Mouse (Mus musculus) left cerebral cortex, postnatal 25 days (tissue): Measurements from ENCODE around the gene E130114P18Rik. TPM values are rescaled to one million over a fixed set of nuclear protein-coding genes. Genes with fewer than 3 reads are reported as not detected.

ENCODE experiments used
- DNase-seq, 2 experiments: peaks; one replicate each; pipeline ENCODE4 v3.0.0; 2022; ENCODE audit warnings: low spot score in 2 of 2, mixed read lengths in 1 of 2
- intact Hi-C: fragments of 180-260 bp; cut with DNase I; formaldehyde crosslinking; loops from one replicate; pipeline ENCODE4 v1.15.1; 2025
- total RNA-seq, 2 experiments: library from RNA; stranded (reverse); gene quantifications; 2 replicates each; pipeline ENCODE4 v1.2.3; 2021

E130114P18Rik gene
- total RNA-seq, 2 experiments from 2014 or later = 6.0 to 6.5 TPM

- DNase-seq = no peak
- intact Hi-C loops = no loop called here
Observed at GRCm38 (mm10) chr4:97805896-97806808, 28.3 kb upstream of the E130114P18Rik start.

DNA sequence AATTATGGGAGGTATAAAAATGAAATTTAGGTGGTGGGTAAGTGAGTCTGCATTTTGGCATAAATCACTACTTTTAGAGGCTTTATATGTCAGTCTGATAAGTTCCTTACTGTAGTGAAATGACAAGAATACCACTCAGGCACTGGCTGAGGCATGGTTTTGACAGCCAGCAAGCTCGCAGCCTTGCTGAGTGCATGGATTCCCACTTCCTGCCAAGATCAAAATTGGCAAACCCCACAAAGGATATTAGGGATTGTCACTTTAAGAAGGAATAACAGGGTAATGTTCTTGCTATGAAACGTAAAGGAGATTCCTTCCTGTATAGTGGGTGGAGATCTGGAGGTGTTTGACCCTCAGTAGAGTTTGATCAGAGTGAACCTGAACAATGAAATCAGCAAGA lies 27.4 kb upstream of the E130114P18Rik start:
- no peak for DNase-seq
- intact Hi-C loops = no loop called here

DNA sequence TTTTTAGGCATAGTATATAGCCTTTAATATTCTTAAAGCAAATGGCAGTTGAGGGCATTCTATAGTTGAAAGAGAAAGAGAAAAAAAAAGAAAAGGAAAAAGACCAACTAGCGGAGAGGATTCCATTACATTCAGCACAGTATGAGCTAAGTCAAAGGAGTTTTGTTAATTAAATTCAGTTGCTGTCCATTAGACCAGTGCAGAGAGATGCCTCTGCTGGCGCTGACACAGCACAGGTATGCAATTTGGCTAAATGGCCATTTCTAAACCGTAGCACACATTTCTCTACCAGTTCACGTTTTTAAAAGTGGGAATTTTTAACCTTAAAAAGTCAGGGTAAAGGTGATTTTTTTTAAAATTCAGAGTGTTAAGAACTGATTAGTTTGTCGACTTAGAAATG lies 26.8 kb upstream of the E130114P18Rik start:
- intact Hi-C loops = no loop called here
- DNase-seq = no peak

DNA sequence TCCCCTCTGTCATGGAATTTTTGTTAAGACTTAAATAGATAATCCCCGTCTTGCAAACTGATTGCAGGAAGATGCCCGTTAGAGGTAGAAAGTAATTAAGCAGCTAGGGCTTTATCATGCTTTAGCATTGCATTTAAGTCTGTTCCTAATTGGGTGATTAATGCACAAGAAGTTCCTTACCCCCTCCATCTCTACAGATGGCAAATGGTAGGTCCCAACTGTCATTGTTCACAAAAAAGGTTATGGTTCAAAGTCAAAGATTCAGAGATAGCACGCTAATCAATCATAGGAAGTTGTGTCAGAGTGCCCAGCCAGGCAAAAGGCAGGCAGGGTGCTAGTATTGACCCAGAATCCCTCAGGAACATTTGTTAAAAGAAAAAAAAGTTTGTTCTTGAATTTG lies 25.9 kb upstream of the E130114P18Rik start:
- DNase-seq = no peak
- intact Hi-C loops = no loop called here

- intact Hi-C loops = no loop called here
- DNase-seq = no peak
Observed at GRCm38 (mm10) chr4:97796505-97796904, 18.6 kb upstream of the E130114P18Rik start.

DNA sequence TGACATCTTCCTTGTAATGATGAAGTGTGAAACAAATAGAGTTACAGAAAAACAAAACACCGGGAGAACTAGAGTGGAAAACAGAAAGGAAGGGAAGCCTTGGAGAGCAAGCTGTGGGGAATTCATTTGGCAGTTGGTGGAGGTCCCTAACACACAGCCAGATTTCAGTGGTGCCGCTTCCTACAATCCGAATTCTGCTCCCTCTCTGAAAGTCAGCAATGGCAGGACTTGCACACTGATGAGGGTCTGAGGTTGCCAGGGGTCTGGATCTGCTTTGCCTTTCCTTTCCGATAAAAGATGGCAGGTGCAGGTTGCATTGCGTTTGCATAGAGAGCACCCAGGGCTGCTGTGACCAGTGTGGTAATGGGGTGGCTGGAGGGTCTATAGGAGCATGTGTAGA lies 18.1 kb upstream of the E130114P18Rik start:
- DNase-seq = no peak

GRCm38 (mm10) chr4:97794865-97795264 lies 17.0 kb upstream of the E130114P18Rik start:
- DNase-seq = no peak
- intact Hi-C loops = no loop called here

More for the DNA sequence above, 18.1 kb upstream of the E130114P18Rik start:
- intact Hi-C loops = no loop called here

DNA sequence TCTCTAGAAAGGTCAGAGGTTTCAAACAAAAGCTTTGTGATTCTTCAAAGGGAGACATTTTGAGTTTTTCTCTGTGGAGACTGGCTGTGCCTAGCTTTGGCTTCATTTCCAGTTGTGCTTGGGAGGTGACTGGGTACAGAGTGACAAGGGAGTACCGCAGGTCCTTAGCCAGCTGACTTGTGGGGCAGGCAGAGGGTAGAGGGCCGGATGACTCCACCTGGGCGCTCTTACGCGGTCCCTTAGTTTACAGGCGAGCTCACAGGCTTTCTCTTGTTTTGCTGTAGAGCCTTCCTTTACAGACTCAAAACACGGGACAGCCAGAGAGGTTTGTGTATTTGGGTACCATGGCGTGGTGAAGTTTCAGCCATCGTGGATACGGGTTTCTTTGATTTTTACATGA lies 16.1 kb upstream of the E130114P18Rik start:
- intact Hi-C loops = no loop called here
- no peak for DNase-seq

DNA sequence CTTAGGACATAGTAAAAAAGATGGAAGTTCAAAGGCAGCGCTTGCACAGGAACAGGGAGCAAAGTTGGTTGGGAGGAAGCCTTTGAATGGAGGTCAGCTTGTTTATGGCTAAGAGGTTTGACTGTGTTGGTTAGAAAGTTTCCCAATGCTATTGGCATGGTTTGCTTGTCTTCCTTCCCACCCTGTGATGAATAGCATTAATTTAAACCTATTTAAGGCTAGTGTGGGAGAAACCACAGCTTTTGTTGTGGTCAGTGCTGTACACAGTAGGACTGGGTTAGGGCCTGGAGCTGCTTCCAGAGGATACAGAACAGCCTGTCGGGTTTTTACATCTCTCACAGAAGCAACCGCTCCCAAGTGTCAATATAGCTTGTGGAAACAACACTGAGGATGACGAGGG lies 10.7 kb upstream of the E130114P18Rik start:
- no peak for DNase-seq

GRCm38 (mm10) chr4:97787515-97787914 lies 9.6 kb upstream of the E130114P18Rik start:
- intact Hi-C loops = no loop called here
- peak in 1 of 2 experiments; percentile 85 for DNase-seq

More for the DNA sequence above, 10.7 kb upstream of the E130114P18Rik start:
- intact Hi-C loops = no loop called here

DNA sequence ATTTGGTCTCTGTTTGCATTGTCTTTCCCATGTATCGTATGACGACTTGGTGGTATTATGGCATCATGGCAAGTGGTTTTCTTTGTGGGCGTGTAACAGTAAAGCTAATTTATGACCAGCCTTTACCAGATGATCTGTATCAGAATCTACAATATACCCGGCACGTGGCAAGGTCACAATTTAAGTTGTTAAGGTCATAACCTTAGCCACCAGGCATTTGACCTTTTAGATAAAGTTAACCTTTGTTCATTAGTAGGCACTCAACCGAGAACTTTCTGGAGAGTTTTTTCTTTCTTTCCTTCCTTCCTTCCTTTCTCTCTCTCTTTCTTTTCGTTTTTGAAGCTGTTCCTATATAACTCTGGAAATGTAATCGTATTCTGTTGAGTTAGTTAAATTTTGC lies 8.7 kb upstream of the E130114P18Rik start:
- intact Hi-C loops = no loop called here
- no peak for DNase-seq

DNA sequence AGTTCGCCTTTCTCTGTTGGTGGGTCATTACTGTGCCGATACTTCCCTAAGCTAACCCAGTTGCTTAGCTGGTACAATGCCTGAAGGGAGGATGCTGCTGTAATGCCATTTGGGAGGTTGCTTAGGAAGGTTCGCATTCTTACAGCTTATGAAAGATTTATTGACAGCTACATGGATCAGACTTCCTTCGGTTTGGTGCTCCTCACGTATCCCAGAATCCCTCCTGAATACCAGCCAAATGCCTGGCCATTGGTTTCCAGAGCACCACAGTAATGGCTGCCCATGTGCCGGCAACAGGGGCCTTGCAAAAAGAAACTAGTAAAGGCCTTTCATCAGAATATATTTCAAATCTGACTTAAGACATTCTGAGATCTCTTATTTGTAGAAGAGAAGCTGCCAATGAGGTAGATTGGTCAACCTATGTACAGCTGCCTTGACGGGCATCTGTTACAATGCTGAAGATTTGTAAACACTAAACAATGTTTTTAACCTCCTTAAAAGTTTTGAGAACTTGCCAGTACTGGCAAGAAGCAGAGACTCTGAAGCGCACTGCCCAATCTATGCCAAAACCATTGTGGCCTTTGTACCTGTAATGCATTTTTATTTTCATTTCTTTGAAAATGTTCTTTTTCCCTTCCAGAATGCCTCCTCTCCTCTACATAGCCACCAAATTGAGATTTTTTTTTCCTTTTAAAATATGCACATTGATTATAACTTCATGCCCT lies 7.8 kb upstream of the E130114P18Rik start:
- DNase-seq = no peak
- intact Hi-C loops = no loop called here

- DNase-seq = no peak
- intact Hi-C loops = no loop called here
Observed at GRCm38 (mm10) chr4:97784236-97784635, 6.4 kb upstream of the E130114P18Rik start.

DNA sequence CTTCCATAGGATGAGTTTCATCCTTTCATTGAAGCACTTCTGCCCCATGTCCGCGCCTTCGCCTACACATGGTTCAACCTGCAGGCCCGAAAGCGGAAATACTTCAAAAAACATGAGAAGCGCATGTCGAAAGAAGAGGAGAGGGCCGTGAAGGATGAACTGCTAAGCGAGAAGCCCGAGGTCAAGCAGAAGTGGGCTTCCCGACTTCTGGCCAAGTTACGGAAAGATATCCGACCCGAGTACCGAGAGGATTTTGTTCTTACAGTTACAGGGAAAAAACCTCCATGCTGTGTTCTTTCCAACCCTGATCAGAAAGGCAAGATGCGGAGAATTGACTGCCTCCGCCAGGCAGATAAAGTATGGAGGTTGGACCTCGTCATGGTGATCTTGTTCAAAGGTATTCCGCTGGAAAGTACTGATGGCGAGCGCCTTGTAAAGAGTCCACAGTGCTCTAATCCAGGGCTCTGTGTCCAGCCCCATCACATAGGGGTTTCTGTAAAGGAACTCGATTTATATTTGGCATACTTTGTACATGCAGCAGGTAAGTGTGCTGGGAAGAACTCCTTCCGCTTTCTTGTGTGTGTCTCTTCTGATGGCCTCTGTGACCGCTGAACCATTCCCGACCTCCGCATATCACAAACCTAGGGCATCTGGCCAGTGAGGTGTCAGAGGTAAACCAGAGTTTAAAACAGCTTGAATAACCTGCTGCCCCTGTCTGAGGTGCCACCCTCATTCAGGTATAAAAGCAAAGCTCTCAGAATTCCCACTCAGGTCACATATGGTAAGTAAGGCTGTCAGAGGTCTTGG lies 5.4 kb upstream of the E130114P18Rik start:
- intact Hi-C loops = no loop called here
- no peak for DNase-seq

DNA sequence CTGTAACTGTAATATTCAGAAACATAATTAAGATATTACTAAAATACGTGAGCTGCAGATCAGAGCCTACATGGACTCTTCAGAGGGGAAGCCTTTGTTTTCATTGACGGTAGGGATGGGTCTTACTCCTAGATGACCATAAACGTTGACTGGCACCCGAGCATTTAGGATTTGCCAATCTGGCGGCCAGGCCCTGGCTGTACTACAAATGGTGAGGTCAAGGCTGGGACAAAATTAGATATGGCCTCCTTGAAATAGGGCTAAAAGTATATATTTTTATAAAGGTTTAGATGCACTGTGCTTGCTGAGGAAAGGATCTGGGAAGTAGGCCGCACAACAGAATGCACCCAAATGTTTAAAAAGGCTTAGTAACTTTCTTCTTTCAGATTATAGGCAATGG lies 4.6 kb upstream of the E130114P18Rik start:
- intact Hi-C loops = no loop called here
- DNase-seq = no peak

DNA sequence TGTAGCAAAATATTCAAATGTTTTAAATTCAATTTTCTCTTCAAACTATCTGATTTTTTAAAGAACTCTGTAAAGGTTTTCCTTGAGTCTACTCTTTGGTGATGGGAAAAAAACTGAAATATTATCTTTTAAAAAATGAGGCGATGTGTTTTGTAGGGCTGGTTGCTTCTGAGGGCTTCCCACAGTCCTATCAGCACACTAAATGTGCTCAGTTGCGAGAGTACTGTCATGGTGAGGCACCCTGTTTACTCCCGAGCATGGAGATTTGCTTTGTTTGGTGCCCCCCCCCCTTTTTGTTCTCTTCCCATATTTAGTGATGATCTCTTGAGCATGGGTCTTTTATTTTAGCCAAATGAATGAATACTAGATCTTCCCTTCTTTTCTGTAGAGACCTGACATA lies 4.2 kb upstream of the E130114P18Rik start:
- intact Hi-C loops = no loop called here
- DNase-seq = no peak

GRCm38 (mm10) chr4:97780666-97781435 lies 3.0 kb upstream of the E130114P18Rik start:
- intact Hi-C loops = no loop called here

GRCm38 (mm10) chr4:97780024-97780423 lies 2.1 kb upstream of the E130114P18Rik start:
- intact Hi-C loops = no loop called here
- DNase-seq = no peak

More at GRCm38 (mm10) chr4:97780666-97781435, 3.0 kb upstream of the E130114P18Rik start:
- DNase-seq = no peak
